In genomic region chr6:42356913-42357312, GRCm38 (mm10) we compare ENCODE assay signal across 38 mouse cellular contexts. TPM values are rescaled to one million over a fixed set of nuclear protein-coding genes. Genes with fewer than 3 reads are reported as not detected.
A peak's percentile ranks its signal among the peaks of the same experiment; 100 is the strongest.
DNase-seq lines count a peak whose midpoint lies in the region; ATAC-seq and TF ChIP-seq lines count a peak whose summit lies in the region.
"Had no signal": no experiment of that assay in that cellular context is flagged by ENCODE, and none has a peak within 500 bp of the region (broad histone marks: within the 10 kb centered on the region; RNA-seq: fewer than 3 reads in every experiment).

No protein-coding gene starts in this region.

- H3K27ac ChIP-seq in gastrocnemius, adult 2 months, result peak overlapping the region; percentile 81; the same call in 1 of the 2 replicates
- H3K27ac ChIP-seq in heart, embryonic 15.5 days, result peak overlapping the region; percentile 43; the same call in 1 of the 2 replicates
- H3K27ac ChIP-seq in intestine, embryonic 16.5 days (ENCODE audit: low read length), result no peak overlapping the region
- H3K27ac ChIP-seq in stomach, embryonic 15.5 days, result peak overlapping the region; percentile 55; the same call in 1 of the 2 replicates
- H3K27ac ChIP-seq: embryonic facial prominence, embryonic 12.5 days; hindbrain, embryonic 12.5 days; hindbrain, postnatal 0 days; kidney, postnatal 0 days; limb, embryonic 13.5 days; lung, embryonic 15.5 days; neural tube, embryonic 12.5 days had no signal

- H3K36me3 ChIP-seq in heart, embryonic 15.5 days, result peaks cover 76% of the 10 kb centered on the region
- peaks cover 8% of the 10 kb centered on the region for H3K36me3 ChIP-seq in intestine, embryonic 16.5 days (ENCODE audit: control insufficient read depth, insufficient read depth, low read length)
- peaks cover 50% of the 10 kb centered on the region for H3K36me3 ChIP-seq in stomach, embryonic 15.5 days

- TF ChIP-seq CTCF in gastrocnemius, adult 2 months (IDR thresholded peaks at IDR 0.05), result no peak

- no peaks in the 10 kb centered on the region for H3K27me3 ChIP-seq in heart, embryonic 15.5 days
- H3K27me3 ChIP-seq in intestine, embryonic 16.5 days (replicated peaks; ENCODE audit: control insufficient read depth, insufficient read depth, low read length), result no peaks in the 10 kb centered on the region
- no peaks in the 10 kb centered on the region for H3K27me3 ChIP-seq in stomach, embryonic 15.5 days (replicated peaks)
- H3K27me3 ChIP-seq: CH12.LX; embryonic facial prominence, embryonic 12.5 days; hindbrain, embryonic 12.5 days; limb, embryonic 13.5 days; lung, embryonic 15.5 days; neural tube, embryonic 12.5 days had no signal

- H3K4me1 ChIP-seq in heart, embryonic 15.5 days (replicated peaks), result peaks cover 91% of the 10 kb centered on the region
- H3K4me1 ChIP-seq in intestine, embryonic 16.5 days (ENCODE audit: control insufficient read depth, insufficient read depth, low read length), result peaks cover 26% of the 10 kb centered on the region
- peaks cover 45% of the 10 kb centered on the region for H3K4me1 ChIP-seq in stomach, embryonic 15.5 days

- no peak for DNase-seq in gastrocnemius, adult 2 months
- no peak for DNase-seq in gastrocnemius, postnatal 36 days
- no peak for DNase-seq in heart, postnatal 36 days
- no peak for DNase-seq in thymus, postnatal 10 days (ENCODE audit: low spot score in 2 of 2)
- no peak for DNase-seq in ovary, adult 18-20 months (ENCODE audit: low spot score)
- DNase-seq: adrenal gland, adult 8-10 months; cerebellum, adult 9-10 months; cerebellum, postnatal 36 days; gastrocnemius, postnatal 25 days; heart, postnatal 10 days; kidney, adult 11 months; kidney, postnatal 4 days; right cerebral cortex, postnatal 4 days; thymus, adult 2 months; thymus, postnatal 4 days had no signal

- intact Hi-C loops in gastrocnemius, adult 2 months (cut with DNase I), result no loop called here
- intact Hi-C loops in gastrocnemius, postnatal 36 days (cut with DNase I), result no loop called here
- intact Hi-C loops in heart, postnatal 36 days (cut with DNase I), result no loop called here

- no peak overlapping the region for H3K9ac ChIP-seq in heart, embryonic 15.5 days
- no peak overlapping the region for H3K9ac ChIP-seq in intestine, embryonic 16.5 days (ENCODE audit: low read depth, low read length)
- no peak overlapping the region for H3K9ac ChIP-seq in stomach, embryonic 15.5 days
- H3K9ac ChIP-seq: embryonic facial prominence, embryonic 12.5 days; hindbrain, embryonic 12.5 days; limb, embryonic 13.5 days; lung, embryonic 15.5 days; neural tube, embryonic 12.5 days had no signal

- WGBS in heart, embryonic 15.5 days, result 89% methylated on average over 5 of the region's 5 CpGs
- WGBS in intestine, embryonic 16.5 days, result 89% methylated on average over 5 of the region's 5 CpGs
- WGBS in stomach, embryonic 15.5 days, result 81% methylated on average over 5 of the region's 5 CpGs

- H3K4me3 ChIP-seq in gastrocnemius, adult 2 months, result no peak overlapping the region
- H3K4me3 ChIP-seq in heart, embryonic 15.5 days, result no peak overlapping the region
- H3K4me3 ChIP-seq in intestine, embryonic 16.5 days (ENCODE audit: low read length), result no peak overlapping the region
- H3K4me3 ChIP-seq in stomach, embryonic 15.5 days (replicated peaks), result no peak overlapping the region
- H3K4me3 ChIP-seq: embryonic facial prominence, embryonic 12.5 days; hindbrain, embryonic 12.5 days; limb, embryonic 13.5 days; lung, embryonic 15.5 days; neural tube, embryonic 12.5 days had no signal

- no peak for ATAC-seq in heart, embryonic 15.5 days (replicated peaks; ENCODE audit: insufficient number of reproducible peaks, insufficient read depth, low FRiP score, low read depth)
- peak; percentile 61 for ATAC-seq in intestine, embryonic 16.5 days
- peak; percentile 78 for ATAC-seq in stomach, embryonic 15.5 days (ENCODE audit: insufficient read depth, low FRiP score, low read depth)
- ATAC-seq: forebrain, embryonic 14.5 days; hindbrain, postnatal 0 days; midbrain, embryonic 16.5 days had no signal

- no peak overlapping the region for H3K4me2 ChIP-seq in heart, embryonic 15.5 days
- H3K4me2 ChIP-seq in intestine, embryonic 16.5 days (ENCODE audit: low read depth, low read length), result no peak overlapping the region
- no peak overlapping the region for H3K4me2 ChIP-seq in stomach, embryonic 15.5 days
- H3K4me2 ChIP-seq: embryonic facial prominence, embryonic 12.5 days; hindbrain, embryonic 12.5 days; limb, embryonic 13.5 days; liver, embryonic 11.5 days; lung, embryonic 15.5 days; midbrain, embryonic 11.5 days; neural tube, embryonic 12.5 days had no signal

- H3K9me3 ChIP-seq in heart, embryonic 15.5 days (replicated peaks), result no peaks in the 10 kb centered on the region
- H3K9me3 ChIP-seq in intestine, embryonic 16.5 days (ENCODE audit: control insufficient read depth, low read length), result no peaks in the 10 kb centered on the region
- H3K9me3 ChIP-seq in stomach, embryonic 15.5 days, result no peaks in the 10 kb centered on the region
- H3K9me3 ChIP-seq: embryonic facial prominence, embryonic 12.5 days; hindbrain, embryonic 12.5 days; limb, embryonic 13.5 days; lung, embryonic 15.5 days; neural tube, embryonic 12.5 days had no signal

RNA-seq across cellular contexts. Expression of gene Zyx, which starts 7.5 kb away (rescaled TPM):
- 10 to 100 TPM; 19.7 to 24.7 TPM for total RNA-seq in gastrocnemius, adult 2 months (2021)
- total RNA-seq in gastrocnemius, postnatal 36 days (2021), result 10 to 100 TPM; 21.9 to 26.6 TPM
- polyA plus RNA-seq in heart, embryonic 15.5 days (2015; fragmentation: Nextera tagmentation; extraction: Ambion mirVana), result 136 and 173 TPM in 2 replicates
- 10 to 100 TPM; 57.9 to 62.6 TPM for total RNA-seq in heart, postnatal 36 days (2021)
- 83.5 and 86.5 TPM in 2 replicates for polyA plus RNA-seq in intestine, embryonic 16.5 days (2015; fragmentation: Nextera tagmentation; extraction: Ambion mirVana)
- 96.9 and 105 TPM in 2 replicates for polyA plus RNA-seq in stomach, embryonic 15.5 days (2015; fragmentation: Nextera tagmentation; extraction: Ambion mirVana)

RNA-seq across cellular contexts. Expression of gene Epha1, which starts 16.2 kb away (rescaled TPM):
- total RNA-seq in gastrocnemius, adult 2 months (2021), result under 1 TPM in 1 of 2 experiments, not detected in 1; 0.10 TPM
- under 1 TPM in 1 of 2 experiments, not detected in 1; 0.10 TPM for total RNA-seq in gastrocnemius, postnatal 36 days (2021)
- 2.2 and 4.3 TPM in 2 replicates for polyA plus RNA-seq in heart, embryonic 15.5 days (2015; fragmentation: Nextera tagmentation; extraction: Ambion mirVana)
- total RNA-seq in heart, postnatal 36 days (2021), result under 1 TPM; 0.16 to 0.33 TPM
- 10.0 and 11.3 TPM in 2 replicates for polyA plus RNA-seq in intestine, embryonic 16.5 days (2015; fragmentation: Nextera tagmentation; extraction: Ambion mirVana)
- 16.3 and 16.9 TPM in 2 replicates for polyA plus RNA-seq in stomach, embryonic 15.5 days (2015; fragmentation: Nextera tagmentation; extraction: Ambion mirVana)
- total RNA-seq: CH12.LX had no signal

RNA-seq across cellular contexts. Expression of gene Fam131b, which starts 32.5 kb away (rescaled TPM):
- under 1 TPM; 0.33 to 0.45 TPM for total RNA-seq in gastrocnemius, adult 2 months (2021)
- under 1 TPM; 0.25 to 0.26 TPM for total RNA-seq in gastrocnemius, postnatal 36 days (2021)
- polyA plus RNA-seq in heart, embryonic 15.5 days (2015; fragmentation: Nextera tagmentation; extraction: Ambion mirVana), result 0.10 and 0.24 TPM in 2 replicates
- total RNA-seq in heart, postnatal 36 days (2021), result under 1 TPM; 0.54 to 0.89 TPM
- 0.12 and 0.21 TPM in 2 replicates for polyA plus RNA-seq in intestine, embryonic 16.5 days (2015; fragmentation: Nextera tagmentation; extraction: Ambion mirVana)
- 0.22 and 0.23 TPM in 2 replicates for polyA plus RNA-seq in stomach, embryonic 15.5 days (2015; fragmentation: Nextera tagmentation; extraction: Ambion mirVana)
- polyA plus RNA-seq: kidney, postnatal 0 days; liver, embryonic 16.5 days had no signal

RNA-seq across cellular contexts. Expression of gene Tas2r143, which starts 43.1 kb away (rescaled TPM):
- not detected for total RNA-seq in gastrocnemius, adult 2 months (2021)
- not detected for total RNA-seq in gastrocnemius, postnatal 36 days (2021)
- not detected in 2 replicates for polyA plus RNA-seq in heart, embryonic 15.5 days (2015; fragmentation: Nextera tagmentation; extraction: Ambion mirVana)
- not detected for total RNA-seq in heart, postnatal 36 days (2021)
- polyA plus RNA-seq in intestine, embryonic 16.5 days (2015; fragmentation: Nextera tagmentation; extraction: Ambion mirVana), result not detected in 2 replicates
- not detected in 2 replicates for polyA plus RNA-seq in stomach, embryonic 15.5 days (2015; fragmentation: Nextera tagmentation; extraction: Ambion mirVana)
- total RNA-seq: CH12.LX; ES-E14; gastrocnemius, postnatal 25 days; heart, adult 8-10 months; heart, postnatal 10 days; hindbrain, postnatal 0 days; layer of hippocampus, adult 8-10 months; layer of hippocampus, postnatal 25 days; left cerebral cortex, adult 8-10 months had no signal
- polyA plus RNA-seq: C2C12; embryonic facial prominence, embryonic 12.5 days; forebrain, embryonic 14.5 days; hindbrain, embryonic 12.5 days; hindbrain, postnatal 0 days; kidney, postnatal 0 days; limb, embryonic 13.5 days; liver, embryonic 11.5 days; liver, embryonic 16.5 days; lung, embryonic 15.5 days; midbrain, embryonic 11.5 days; midbrain, embryonic 16.5 days; neural tube, embryonic 12.5 days had no signal

RNA-seq across cellular contexts. Expression of gene Tas2r135, which starts 48.3 kb away (rescaled TPM):
- total RNA-seq in gastrocnemius, adult 2 months (2021), result not detected
- under 1 TPM in 1 of 2 experiments, not detected in 1; 0.23 TPM for total RNA-seq in gastrocnemius, postnatal 36 days (2021)
- not detected in 2 replicates for polyA plus RNA-seq in heart, embryonic 15.5 days (2015; fragmentation: Nextera tagmentation; extraction: Ambion mirVana)
- under 1 TPM in 1 of 2 experiments, not detected in 1; 0.24 TPM for total RNA-seq in heart, postnatal 36 days (2021)
- not detected in 2 replicates for polyA plus RNA-seq in intestine, embryonic 16.5 days (2015; fragmentation: Nextera tagmentation; extraction: Ambion mirVana)
- not detected in 2 replicates for polyA plus RNA-seq in stomach, embryonic 15.5 days (2015; fragmentation: Nextera tagmentation; extraction: Ambion mirVana)
- total RNA-seq: CH12.LX; ES-E14; gastrocnemius, postnatal 25 days; hindbrain, postnatal 0 days; layer of hippocampus, postnatal 25 days; left cerebral cortex, adult 8-10 months; left cerebral cortex, postnatal 36 days had no signal
- polyA plus RNA-seq: C2C12; embryonic facial prominence, embryonic 12.5 days; forebrain, embryonic 14.5 days; hindbrain, embryonic 12.5 days; hindbrain, postnatal 0 days; kidney, postnatal 0 days; limb, embryonic 13.5 days; liver, embryonic 11.5 days; liver, embryonic 16.5 days; lung, embryonic 15.5 days; midbrain, embryonic 11.5 days; midbrain, embryonic 16.5 days; neural tube, embryonic 12.5 days; thymus, adult 2 months had no signal
